Mouse (Mus musculus) right cerebral cortex, postnatal 25 days (tissue): ENCODE measurements around the gene Prrg4.
"Not testable (repeated sequence)": the region's sequence is repeated elsewhere in the genome, so short reads cannot be mapped to it uniquely, and the experiment has no call there.

Source experiments
- DNase-seq: peaks from one replicate; pipeline ENCODE4 v3.0.0; 2022

Prrg4 gene

GRCm38 (mm10) chr2:104840974-104841373 lies 8.7 kb downstream of the Prrg4 start:
- no peak for DNase-seq

GRCm38 (mm10) chr2:104832486-104832885 lies 17.2 kb downstream of the Prrg4 start:
- DNase-seq, result no peak

GRCm38 (mm10) chr2:104826191-104826590 lies 23.5 kb downstream of the Prrg4 start:
- DNase-seq, result no peak

- not testable (repeated sequence) for DNase-seq
These were observed 30.9 kb downstream of the Prrg4 start for GRCm38 (mm10) chr2:104818763-104819162.

GRCm38 (mm10) chr2:104817555-104818330 lies 31.9 kb downstream of the Prrg4 start:
- no peak for DNase-seq

GRCm38 (mm10) chr2:104816866-104817439 lies 32.7 kb downstream of the Prrg4 start:
- peak; percentile 89 for DNase-seq

- no peak for DNase-seq
These were observed 33.3 kb downstream of the Prrg4 start, which contains the start of gene Qser1 for GRCm38 (mm10) chr2:104816371-104816827. Qser1 (minus strand) TSS chr2:104816760.

- no peak for DNase-seq
These were observed 33.9 kb downstream of the Prrg4 start for GRCm38 (mm10) chr2:104815561-104816370.

- DNase-seq, result no peak
These were observed 35.3 kb downstream of the Prrg4 start for GRCm38 (mm10) chr2:104814181-104814951.

- DNase-seq, result no peak
These were observed 44.2 kb downstream of the Prrg4 start for GRCm38 (mm10) chr2:104805435-104805834.
